ENCODE assay signal across 12 mouse cellular contexts in the genomic region with DNA sequence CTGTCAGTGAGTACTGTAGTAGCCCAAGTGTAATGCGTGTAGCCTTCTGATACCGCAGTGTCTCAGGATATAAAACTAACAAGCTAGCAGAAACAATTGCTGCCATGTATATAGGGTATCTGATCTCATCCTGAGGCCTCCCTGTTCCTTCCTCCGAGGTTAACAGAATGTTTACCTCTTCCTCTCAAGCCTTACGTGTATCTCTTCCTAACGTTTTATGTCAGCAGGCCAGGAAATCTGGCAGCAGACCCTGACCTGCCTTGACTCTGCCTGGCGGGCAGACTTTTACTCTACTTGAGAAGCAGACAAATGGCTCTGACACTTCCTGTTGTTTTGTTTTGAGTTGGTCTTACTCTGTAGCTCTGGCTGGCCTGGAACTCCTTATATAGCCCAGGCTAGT. TPM values are rescaled to one million over a fixed set of nuclear protein-coding genes. Genes with fewer than 3 reads are reported as not detected.
DNase-seq lines count a peak whose midpoint lies in the region; ATAC-seq and TF ChIP-seq lines count a peak whose summit lies in the region.
"Had no signal": no experiment of that assay in that cellular context is flagged by ENCODE, and none has a peak within 500 bp of the region (broad histone marks: within the 10 kb centered on the region; RNA-seq: fewer than 3 reads in every experiment).

No protein-coding gene starts in this region.

- peak; percentile 71 for ATAC-seq in heart, embryonic 16.5 days (replicated peaks; ENCODE audit: extremely low read depth, insufficient read depth, low FRiP score)
- ATAC-seq in lung, embryonic 16.5 days (ENCODE audit: low read depth) = peak; percentile 70
- ATAC-seq in liver, embryonic 13.5 days (ENCODE audit: low read depth) = no peak
- ATAC-seq in stomach, postnatal 0 days (ENCODE audit: low FRiP score, low TSS enrichment) = no peak
- ATAC-seq: intestine, embryonic 15.5 days; midbrain, embryonic 13.5 days had no signal

- H3K36me3 ChIP-seq in heart, embryonic 16.5 days (ENCODE audit: control insufficient read depth, insufficient read depth) = peaks cover 45% of the 10 kb centered on the region
- H3K36me3 ChIP-seq in lung, embryonic 16.5 days (ENCODE audit: control insufficient read depth, insufficient read depth, low read length) = peaks cover 44% of the 10 kb centered on the region
- H3K36me3 ChIP-seq in liver, embryonic 13.5 days = peaks cover 54% of the 10 kb centered on the region
- peaks cover 24% of the 10 kb centered on the region for H3K36me3 ChIP-seq in stomach, postnatal 0 days (ENCODE audit: control insufficient read depth, insufficient read depth, low read length)

- no peaks in the 10 kb centered on the region for H3K9me3 ChIP-seq in heart, embryonic 16.5 days (replicated peaks; ENCODE audit: control insufficient read depth, low read length)
- no peaks in the 10 kb centered on the region for H3K9me3 ChIP-seq in lung, embryonic 16.5 days (ENCODE audit: control insufficient read depth, low read length)
- no peaks in the 10 kb centered on the region for H3K9me3 ChIP-seq in liver, embryonic 13.5 days (replicated peaks)
- H3K9me3 ChIP-seq in stomach, postnatal 0 days (ENCODE audit: control insufficient read depth, low read length) = no peaks in the 10 kb centered on the region
- H3K9me3 ChIP-seq: hindbrain, embryonic 10.5 days; intestine, embryonic 15.5 days; midbrain, embryonic 13.5 days had no signal

- peak overlapping the region; percentile 81 for H3K27ac ChIP-seq in heart, embryonic 16.5 days (ENCODE audit: low read length)
- H3K27ac ChIP-seq in lung, embryonic 16.5 days (ENCODE audit: low read length) = peak overlapping the region; percentile 86
- peak overlapping the region; percentile 56; the same call in 1 of the 2 replicates for H3K27ac ChIP-seq in liver, embryonic 13.5 days
- 0 out of 2 replicates have a peak overlapping the region, but pooled peaks have one; percentile 24 for H3K27ac ChIP-seq in stomach, postnatal 0 days (replicated peaks)
- H3K27ac ChIP-seq: intestine, embryonic 15.5 days; midbrain, embryonic 13.5 days had no signal

- no peak for DNase-seq in heart, postnatal 36 days
- DNase-seq in lung, adult 2 months = no peak
- no peak for DNase-seq in liver, embryonic 13.5 days
- DNase-seq in stomach, postnatal 0 days (ENCODE audit: low spot score) = no peak
- DNase-seq in left cerebral cortex, postnatal 36 days (ENCODE audit: low spot score in 2 of 2) = no peak
- DNase-seq: adrenal gland, postnatal 14 days; thymus, postnatal 4 days had no signal

- H3K27me3 ChIP-seq in heart, embryonic 16.5 days (ENCODE audit: control insufficient read depth, insufficient read depth, low read length) = no peaks in the 10 kb centered on the region
- H3K27me3 ChIP-seq in lung, embryonic 16.5 days (ENCODE audit: control insufficient read depth, insufficient read depth, low read depth, low read length) = no peaks in the 10 kb centered on the region
- no peaks in the 10 kb centered on the region for H3K27me3 ChIP-seq in liver, embryonic 13.5 days
- H3K27me3 ChIP-seq in stomach, postnatal 0 days (ENCODE audit: control insufficient read depth, insufficient read depth, low read length) = no peaks in the 10 kb centered on the region
- H3K27me3 ChIP-seq: intestine, embryonic 15.5 days; midbrain, embryonic 13.5 days had no signal

- TF ChIP-seq EP300 in stomach, postnatal 0 days (optimal IDR thresholded peaks at IDR 0.05) = no peak

- no peak overlapping the region for H3K9ac ChIP-seq in heart, embryonic 16.5 days (ENCODE audit: low read length)
- no peak overlapping the region for H3K9ac ChIP-seq in lung, embryonic 16.5 days (ENCODE audit: low read length)
- H3K9ac ChIP-seq in liver, embryonic 13.5 days = no peak overlapping the region
- no peak overlapping the region for H3K9ac ChIP-seq in stomach, postnatal 0 days (ENCODE audit: low read length)
- H3K9ac ChIP-seq: intestine, embryonic 15.5 days; midbrain, embryonic 13.5 days had no signal

- H3K4me3 ChIP-seq in heart, embryonic 16.5 days (ENCODE audit: low read length) = no peak overlapping the region
- H3K4me3 ChIP-seq in lung, embryonic 16.5 days (ENCODE audit: low read length) = no peak overlapping the region
- H3K4me3 ChIP-seq in lung, adult 2 months (replicated peaks; ENCODE audit: extremely low read depth, low read depth, low read length) = no peak overlapping the region
- H3K4me3 ChIP-seq in liver, embryonic 13.5 days (replicated peaks) = no peak overlapping the region
- no peak overlapping the region for H3K4me3 ChIP-seq in stomach, postnatal 0 days (ENCODE audit: low read depth, low read length)
- H3K4me3 ChIP-seq: hindbrain, embryonic 10.5 days; intestine, embryonic 15.5 days; midbrain, embryonic 13.5 days had no signal

- no peak for TF ChIP-seq POLR2A in lung, adult 2 months (IDR thresholded peaks at IDR 0.05; ENCODE audit: borderline replicate concordance, extremely low read depth, low read depth, low read length)

- no peak overlapping the region for H3K4me2 ChIP-seq in heart, embryonic 16.5 days (ENCODE audit: low read depth, low read length)
- no peak overlapping the region for H3K4me2 ChIP-seq in lung, embryonic 16.5 days (ENCODE audit: low read depth, low read length)
- no peak overlapping the region for H3K4me2 ChIP-seq in liver, embryonic 13.5 days
- no peak overlapping the region for H3K4me2 ChIP-seq in stomach, postnatal 0 days (replicated peaks; ENCODE audit: low read depth)
- H3K4me2 ChIP-seq: intestine, embryonic 15.5 days; midbrain, embryonic 13.5 days had no signal

- intact Hi-C loops in heart, postnatal 36 days (cut with DNase I) = no loop called here
- intact Hi-C loops in left cerebral cortex, postnatal 36 days (cut with DNase I) = no loop called here

- WGBS in heart, embryonic 16.5 days = 61% methylated on average over 6 of the region's 6 CpGs
- 55% methylated on average over 6 of the region's 6 CpGs for WGBS in lung, embryonic 16.5 days
- 43% methylated on average over 6 of the region's 6 CpGs for WGBS in lung, adult 2 months
- WGBS in liver, embryonic 13.5 days (ENCODE audit: insufficient replicate concordance) = 51% methylated on average over 6 of the region's 6 CpGs
- 64% methylated on average over 6 of the region's 6 CpGs for WGBS in stomach, postnatal 0 days

- H3K4me1 ChIP-seq in heart, embryonic 16.5 days (ENCODE audit: control insufficient read depth, insufficient read depth, low read length) = peaks cover 15% of the 10 kb centered on the region
- H3K4me1 ChIP-seq in lung, embryonic 16.5 days (replicated peaks; ENCODE audit: control insufficient read depth, insufficient read depth, low read length) = peaks cover 15% of the 10 kb centered on the region
- H3K4me1 ChIP-seq in lung, adult 2 months (ENCODE audit: control insufficient read depth, insufficient read depth, low read length) = peaks cover 5% of the 10 kb centered on the region
- H3K4me1 ChIP-seq in liver, embryonic 13.5 days (replicated peaks) = 0 out of 2 replicates have a peak, but pooled peaks cover 5% of the 10 kb centered on the region
- H3K4me1 ChIP-seq in stomach, postnatal 0 days (replicated peaks; ENCODE audit: control insufficient read depth, insufficient read depth) = 0 out of 2 replicates have a peak, but pooled peaks cover 3% of the 10 kb centered on the region
- H3K4me1 ChIP-seq: hindbrain, embryonic 10.5 days had no signal

- TF ChIP-seq CTCF in lung, adult 2 months (IDR thresholded peaks at IDR 0.05; ENCODE audit: insufficient read depth, low read length) = no peak
- no peak for TF ChIP-seq CTCF in stomach, postnatal 0 days (IDR thresholded peaks at IDR 0.05; ENCODE audit: low read depth)

RNA-seq across cellular contexts. Expression of a gene that starts 2.7 kb away (rescaled TPM):
- 1.9 TPM in 2 replicates for polyA plus RNA-seq in heart, embryonic 16.5 days (2015; fragmentation: Nextera tagmentation; extraction: Ambion mirVana)
- total RNA-seq in heart, postnatal 36 days (2021) = 10 to 100 TPM; 17.6 to 29.1 TPM
- polyA plus RNA-seq in lung, embryonic 16.5 days (2015; fragmentation: Nextera tagmentation; extraction: Ambion mirVana) = 2.7 and 4.4 TPM in 2 replicates
- polyA plus RNA-seq in lung, adult 2 months (2012; rRNA removed) = 1.5 and 3.5 TPM in 2 replicates
- polyA plus RNA-seq in liver, embryonic 13.5 days (2015; fragmentation: Nextera tagmentation; extraction: Ambion mirVana) = 0.17 and 0.67 TPM in 2 replicates
- 0.70 and 1.0 TPM in 2 replicates for polyA plus RNA-seq in stomach, postnatal 0 days (2015; fragmentation: Nextera tagmentation; extraction: Ambion mirVana)
- total RNA-seq in left cerebral cortex, postnatal 36 days (2021) = under 1 TPM in 1 of 2 experiments, not detected in 1; 0.88 TPM
- total RNA-seq: adrenal gland, postnatal 14 days had no signal

RNA-seq across cellular contexts. Expression of a gene that starts 10.8 kb away (rescaled TPM):
- 92.5 and 96.6 TPM in 2 replicates for polyA plus RNA-seq in heart, embryonic 16.5 days (2015; fragmentation: Nextera tagmentation; extraction: Ambion mirVana)
- total RNA-seq in heart, postnatal 36 days (2021) = 10 to 100 TPM; 31.7 to 35.2 TPM
- 152 and 156 TPM in 2 replicates for polyA plus RNA-seq in lung, embryonic 16.5 days (2015; fragmentation: Nextera tagmentation; extraction: Ambion mirVana)
- 55.3 and 62.2 TPM in 2 replicates for polyA plus RNA-seq in lung, adult 2 months (2012; rRNA removed)
- 39.2 and 43.3 TPM in 2 replicates for polyA plus RNA-seq in liver, embryonic 13.5 days (2015; fragmentation: Nextera tagmentation; extraction: Ambion mirVana)
- polyA plus RNA-seq in stomach, postnatal 0 days (2015; fragmentation: Nextera tagmentation; extraction: Ambion mirVana) = 60.8 and 65.9 TPM in 2 replicates
- total RNA-seq in left cerebral cortex, postnatal 36 days (2021) = 10 to 100 TPM; 39.7 to 46.7 TPM

RNA-seq across cellular contexts. Expression of a gene that starts 12.2 kb away (rescaled TPM):
- polyA plus RNA-seq in heart, embryonic 16.5 days (2015; fragmentation: Nextera tagmentation; extraction: Ambion mirVana) = 54.1 and 59.2 TPM in 2 replicates
- 10 to 100 TPM; 24.1 to 37.5 TPM for total RNA-seq in heart, postnatal 36 days (2021)
- 69.9 and 79.0 TPM in 2 replicates for polyA plus RNA-seq in lung, embryonic 16.5 days (2015; fragmentation: Nextera tagmentation; extraction: Ambion mirVana)
- 30.1 and 43.7 TPM in 2 replicates for polyA plus RNA-seq in lung, adult 2 months (2012; rRNA removed)
- polyA plus RNA-seq in liver, embryonic 13.5 days (2015; fragmentation: Nextera tagmentation; extraction: Ambion mirVana) = 33.4 and 33.5 TPM in 2 replicates
- 39.5 and 42.9 TPM in 2 replicates for polyA plus RNA-seq in stomach, postnatal 0 days (2015; fragmentation: Nextera tagmentation; extraction: Ambion mirVana)
- 10 to 100 TPM; 46.1 to 46.4 TPM for total RNA-seq in left cerebral cortex, postnatal 36 days (2021)

RNA-seq across cellular contexts. Expression of a gene that starts 12.3 kb away (rescaled TPM):
- polyA plus RNA-seq in heart, embryonic 16.5 days (2015; fragmentation: Nextera tagmentation; extraction: Ambion mirVana) = 9.7 and 11.3 TPM in 2 replicates
- 1 to 10 TPM; 5.8 to 6.5 TPM for total RNA-seq in heart, postnatal 36 days (2021)
- polyA plus RNA-seq in lung, embryonic 16.5 days (2015; fragmentation: Nextera tagmentation; extraction: Ambion mirVana) = 16.2 and 16.9 TPM in 2 replicates
- 4.5 and 7.8 TPM in 2 replicates for polyA plus RNA-seq in lung, adult 2 months (2012; rRNA removed)
- 7.3 and 7.5 TPM in 2 replicates for polyA plus RNA-seq in liver, embryonic 13.5 days (2015; fragmentation: Nextera tagmentation; extraction: Ambion mirVana)
- polyA plus RNA-seq in stomach, postnatal 0 days (2015; fragmentation: Nextera tagmentation; extraction: Ambion mirVana) = 9.6 and 10.1 TPM in 2 replicates
- total RNA-seq in left cerebral cortex, postnatal 36 days (2021) = 10 to 100 TPM; 16.3 to 18.4 TPM

RNA-seq across cellular contexts. Expression of a gene that starts 14.8 kb away (rescaled TPM):
- 17.6 and 17.9 TPM in 2 replicates for polyA plus RNA-seq in heart, embryonic 16.5 days (2015; fragmentation: Nextera tagmentation; extraction: Ambion mirVana)
- 10 to 100 TPM; 16.5 to 17.1 TPM for total RNA-seq in heart, postnatal 36 days (2021)
- polyA plus RNA-seq in lung, embryonic 16.5 days (2015; fragmentation: Nextera tagmentation; extraction: Ambion mirVana) = 19.5 and 20.2 TPM in 2 replicates
- 14.6 and 20.4 TPM in 2 replicates for polyA plus RNA-seq in lung, adult 2 months (2012; rRNA removed)
- polyA plus RNA-seq in liver, embryonic 13.5 days (2015; fragmentation: Nextera tagmentation; extraction: Ambion mirVana) = 9.6 and 10.3 TPM in 2 replicates
- polyA plus RNA-seq in stomach, postnatal 0 days (2015; fragmentation: Nextera tagmentation; extraction: Ambion mirVana) = 15.7 and 17.8 TPM in 2 replicates
- 10 to 100 TPM; 51.7 to 56.3 TPM for total RNA-seq in left cerebral cortex, postnatal 36 days (2021)

Comparison
In these comparisons a context has a peak if more than half of its experiments do, and no peak if none do; other contexts are left out.
1. ATAC-seq: peak in heart, embryonic 16.5 days (single experiment) and lung, embryonic 16.5 days (single experiment); none in liver, embryonic 13.5 days (single experiment) and stomach, postnatal 0 days (single experiment).
2. H3K27ac ChIP-seq: peak in every context shown above with its lines; median percentile 86 in lung, embryonic 16.5 days; 81 in heart, embryonic 16.5 days; 56 in liver, embryonic 13.5 days; 24 in stomach, postnatal 0 days.